Mouse (Mus musculus) myocyte (in vitro differentiated cells): ENCODE results near the gene Cuedc2.

Experiments used
- CEBPB ChIP-seq: IDR thresholded peaks from 2 replicates; pipeline ENCODE4 v1.6.1; 2011; ENCODE audit warnings: mild to moderate bottlenecking, moderate library complexity; ENCODE audit not compliant: poor library complexity, insufficient read depth, severe bottlenecking
- E2F4 ChIP-seq: IDR thresholded peaks from one replicate; pipeline ENCODE4 v1.6.1; 2011; ENCODE audit warnings: mild to moderate bottlenecking, control low read depth, moderate library complexity; ENCODE audit not compliant: insufficient read depth
- MAX ChIP-seq: IDR thresholded peaks from one replicate; pipeline ENCODE4 v1.6.1; 2011; ENCODE audit warnings: low read depth, mild to moderate bottlenecking, control low read depth
- POLR2A ChIP-seq: IDR thresholded peaks from one replicate; pipeline ENCODE4 v1.6.1; 2011; ENCODE audit warnings: low read depth, mild to moderate bottlenecking, control low read depth, moderate library complexity; ENCODE audit not compliant: insufficient read length
- POLR2AphosphoS2 ChIP-seq: IDR thresholded peaks from one replicate; pipeline ENCODE4 v1.6.1; 2011; ENCODE audit warnings: low read depth, control low read depth; ENCODE audit not compliant: insufficient read length
- REST ChIP-seq: IDR thresholded peaks from one replicate; pipeline ENCODE4 v1.6.1; 2011; ENCODE audit warnings: mild to moderate bottlenecking, control low read depth, moderate library complexity; ENCODE audit not compliant: insufficient read depth, insufficient read length
- TCF3 ChIP-seq: IDR thresholded peaks from one replicate; pipeline ENCODE4 v1.6.1; 2011; ENCODE audit warnings: low read depth, control low read depth; ENCODE audit not compliant: insufficient read length
- USF1 ChIP-seq: IDR thresholded peaks from one replicate; pipeline ENCODE4 v1.6.1; 2011; ENCODE audit warnings: low read depth, mild to moderate bottlenecking, control low read depth, moderate library complexity

DNA sequence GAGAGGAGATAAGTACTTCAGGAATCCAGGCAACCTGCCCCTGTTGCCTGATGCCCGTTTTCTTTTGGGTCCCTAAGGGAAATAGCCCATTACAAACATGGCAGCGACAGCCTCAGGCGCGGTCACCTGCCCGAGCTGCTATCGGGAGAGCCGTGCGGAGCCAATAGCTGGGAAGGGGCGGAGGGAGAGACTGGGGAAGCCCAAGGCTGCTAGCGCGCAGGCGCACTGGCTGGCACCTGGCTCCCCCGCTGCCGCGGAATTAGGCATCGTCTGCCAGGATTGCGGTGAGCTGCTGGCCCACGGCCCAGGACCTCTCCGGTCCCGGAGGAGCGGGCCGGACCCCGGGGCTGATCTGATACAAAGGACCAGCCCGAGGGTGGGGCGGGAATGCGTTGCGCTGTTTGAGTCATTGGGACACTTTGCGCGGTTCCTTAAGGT is 18.2 kb upstream of the Cuedc2 start:
- TF ChIP-seq POLR2AphosphoS2 (no peak), MAX (no peak), TCF3 (no peak), REST (no peak), USF1 (peak; percentile 59), POLR2A (no peak), E2F4 (no peak), CEBPB (no peak)
